Mouse (Mus musculus) urinary bladder, postnatal 25 days (tissue): ENCODE data around the gene Gm20479.

Experiments
- DNase-seq: peaks from one replicate; pipeline ENCODE4 v3.0.0; 2022; ENCODE audit warnings: low spot score

Gm20479 gene

DNA sequence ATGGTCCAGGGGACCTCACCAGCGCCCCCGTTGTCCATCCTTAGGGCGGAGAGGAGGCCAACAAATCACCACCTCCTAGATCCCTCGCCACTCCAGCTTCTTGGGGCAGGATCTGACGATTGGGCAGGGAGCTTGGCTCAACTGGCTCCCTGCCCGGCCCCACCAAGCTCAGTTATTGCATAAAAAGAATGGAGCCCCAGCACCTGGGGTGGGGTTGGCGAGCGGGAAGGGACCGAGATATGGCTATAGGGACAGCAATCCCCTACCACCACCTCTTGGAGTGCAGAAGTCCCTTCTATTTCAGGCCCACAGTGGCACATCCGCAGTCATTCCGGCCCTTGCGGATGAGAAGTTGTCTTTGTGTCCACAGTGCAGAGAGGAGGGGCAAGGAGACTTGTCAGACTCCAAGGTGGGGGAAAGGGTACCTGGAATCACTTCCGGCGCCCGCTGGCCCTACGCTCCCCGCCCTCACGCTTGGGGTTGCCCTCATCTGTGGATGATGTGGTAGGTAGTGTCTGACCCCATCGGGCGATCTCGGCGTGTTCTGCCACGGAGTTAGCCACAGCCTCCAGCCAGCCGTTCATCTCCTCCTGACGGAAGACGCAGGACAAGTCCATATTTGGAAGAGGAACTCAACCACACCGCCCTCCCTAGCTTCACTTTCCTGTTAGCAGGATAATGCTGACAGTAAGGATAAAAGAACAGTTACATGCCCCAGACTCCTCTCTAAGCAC is at the start of gene Gm20479:
Gene Gm20479 (minus strand): TSS at position 559 of the 734 bp plus-strand sequence.
- DNase-seq, result peak; percentile 43

DNA sequence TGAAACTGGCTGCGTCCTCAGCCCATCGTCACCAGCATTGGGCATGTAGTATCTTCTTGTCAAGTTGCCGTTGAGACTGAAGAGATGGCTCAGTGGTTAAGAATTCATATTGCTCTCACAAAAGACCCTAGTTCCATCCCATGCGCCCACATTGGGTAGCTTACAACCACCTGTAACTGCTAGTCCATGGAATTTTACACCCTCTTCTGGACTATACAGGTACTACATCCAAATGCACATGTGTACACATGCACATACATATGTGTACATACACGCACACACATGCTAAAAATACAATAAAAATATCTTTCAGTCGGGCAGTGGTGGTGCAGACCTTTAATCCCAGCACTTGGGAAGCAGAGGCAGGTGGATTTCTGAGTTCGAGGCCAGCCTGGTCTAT is 49.3 kb upstream of the Gm20479 start:
- DNase-seq, result no peak

DNA sequence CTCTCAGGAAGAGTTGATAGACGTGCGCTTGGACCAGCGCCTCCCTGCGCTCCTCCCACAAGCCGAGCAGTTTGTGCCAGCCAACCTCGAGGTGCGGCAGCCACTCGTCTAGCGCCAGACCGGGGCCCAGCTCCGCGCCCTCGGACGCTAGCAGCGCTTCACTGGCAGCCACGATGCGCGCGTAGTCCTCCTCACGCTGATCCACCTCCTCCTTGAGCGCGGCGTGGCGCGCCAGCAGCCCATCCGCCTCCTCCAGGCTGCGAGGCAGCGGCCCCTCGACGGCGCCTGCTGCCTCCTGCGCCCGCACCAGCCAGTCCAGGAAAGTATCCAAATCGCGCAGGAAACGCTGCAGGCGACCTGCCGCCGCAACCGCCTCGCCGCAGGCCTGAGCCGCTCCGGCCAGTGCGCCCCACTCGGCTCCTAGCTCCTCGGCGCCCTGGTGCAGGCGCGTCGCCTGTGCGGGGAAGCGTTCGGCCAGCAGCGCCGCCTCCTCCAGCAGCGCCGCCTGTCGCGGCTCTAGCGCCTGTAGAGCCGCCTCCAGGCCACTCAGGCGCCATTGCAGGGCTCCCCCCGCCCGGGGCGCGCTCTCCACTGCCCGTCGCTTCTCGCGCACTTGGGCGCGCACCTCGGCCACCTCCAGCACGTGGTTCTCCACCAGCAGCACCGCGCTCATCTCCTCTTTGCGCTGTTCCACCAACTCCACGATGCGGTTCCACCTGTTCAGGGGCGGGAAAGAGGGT is 47.2 kb upstream of the Gm20479 start:
- DNase-seq, result no peak

DNA sequence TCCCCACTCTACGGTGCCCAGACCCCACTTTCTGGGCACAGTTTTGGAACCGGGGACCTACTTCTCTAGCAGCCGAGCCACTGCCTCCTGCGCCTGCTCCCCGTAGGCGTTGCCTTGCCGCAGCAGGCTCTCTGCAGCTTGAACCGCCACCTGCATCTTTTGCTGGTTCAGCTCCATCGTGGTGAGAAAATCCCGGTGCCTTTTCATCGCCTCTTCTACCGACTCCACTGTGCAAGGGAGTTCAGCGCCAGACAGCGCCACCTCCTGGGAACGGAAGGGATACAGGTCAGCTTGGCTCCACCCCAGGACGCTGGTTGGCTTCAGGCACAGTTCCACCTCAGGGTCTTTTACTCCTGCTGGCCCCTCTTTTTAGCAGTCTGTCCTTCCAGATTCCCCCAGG is 45.5 kb upstream of the Gm20479 start:
- DNase-seq, result peak; percentile 63

DNA sequence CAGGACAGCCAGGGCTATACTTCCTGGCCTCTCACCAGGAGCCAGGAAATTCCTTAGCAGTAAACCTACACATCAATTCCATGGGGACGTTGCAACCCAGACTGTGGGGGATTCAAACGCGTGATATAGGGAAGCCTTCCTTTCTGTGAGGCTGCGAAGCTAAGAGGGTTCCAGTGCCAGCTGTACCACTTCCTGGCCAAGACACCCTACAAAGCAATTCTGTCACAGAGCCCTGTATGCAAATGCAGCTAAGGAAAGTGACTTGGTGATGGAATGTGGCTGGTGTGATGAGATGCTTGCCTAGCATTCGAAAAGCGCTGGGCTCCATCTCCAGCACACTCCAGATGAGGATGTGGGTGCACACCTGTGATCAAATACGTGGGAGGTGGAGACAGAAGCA is 43.3 kb upstream of the Gm20479 start:
- DNase-seq, result no peak

DNA sequence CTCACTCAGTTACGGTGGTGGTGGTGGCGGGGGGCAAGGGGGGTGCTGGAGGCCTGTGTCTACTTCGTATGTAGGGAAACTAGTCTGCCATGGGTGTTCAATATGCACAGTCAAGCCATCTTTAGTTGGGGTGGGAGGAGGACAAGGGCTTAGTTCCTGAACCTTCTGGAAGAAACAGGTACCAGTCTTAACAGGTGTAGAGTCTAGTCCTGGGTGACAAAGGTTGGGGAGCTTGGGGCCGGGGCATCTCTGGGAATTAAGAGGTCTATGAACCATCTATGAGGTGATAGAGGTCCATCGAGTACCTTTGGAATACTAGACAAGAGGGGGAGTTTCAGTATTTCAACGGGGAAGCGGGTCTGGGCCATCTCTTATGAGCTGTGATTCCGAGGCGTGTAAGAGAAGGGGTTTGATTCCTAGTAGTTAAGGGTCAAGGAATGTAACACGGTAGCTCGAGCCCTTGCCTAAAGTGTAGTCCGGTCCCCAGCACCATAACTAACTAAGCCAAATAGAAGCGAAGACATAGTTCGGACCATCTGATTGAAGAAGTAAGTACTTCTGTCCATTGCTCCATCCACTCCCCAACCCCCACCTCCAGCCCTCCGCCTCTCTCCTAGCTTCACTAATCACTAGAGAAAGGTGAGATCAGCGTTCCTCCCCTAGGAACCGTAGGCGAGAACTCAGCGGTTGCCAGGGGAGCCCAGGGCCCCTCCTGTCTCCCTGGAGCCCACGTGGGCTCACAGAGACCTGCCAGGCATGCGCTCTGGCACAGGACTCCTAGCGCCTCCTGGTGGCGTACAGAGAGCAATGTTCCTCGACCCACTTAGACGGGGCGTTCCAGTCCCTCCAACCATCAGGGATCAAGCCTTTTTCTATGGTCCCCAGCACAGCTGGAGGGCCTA is 40.1 kb upstream of the Gm20479 start:
- DNase-seq, result peak; percentile 23

DNA sequence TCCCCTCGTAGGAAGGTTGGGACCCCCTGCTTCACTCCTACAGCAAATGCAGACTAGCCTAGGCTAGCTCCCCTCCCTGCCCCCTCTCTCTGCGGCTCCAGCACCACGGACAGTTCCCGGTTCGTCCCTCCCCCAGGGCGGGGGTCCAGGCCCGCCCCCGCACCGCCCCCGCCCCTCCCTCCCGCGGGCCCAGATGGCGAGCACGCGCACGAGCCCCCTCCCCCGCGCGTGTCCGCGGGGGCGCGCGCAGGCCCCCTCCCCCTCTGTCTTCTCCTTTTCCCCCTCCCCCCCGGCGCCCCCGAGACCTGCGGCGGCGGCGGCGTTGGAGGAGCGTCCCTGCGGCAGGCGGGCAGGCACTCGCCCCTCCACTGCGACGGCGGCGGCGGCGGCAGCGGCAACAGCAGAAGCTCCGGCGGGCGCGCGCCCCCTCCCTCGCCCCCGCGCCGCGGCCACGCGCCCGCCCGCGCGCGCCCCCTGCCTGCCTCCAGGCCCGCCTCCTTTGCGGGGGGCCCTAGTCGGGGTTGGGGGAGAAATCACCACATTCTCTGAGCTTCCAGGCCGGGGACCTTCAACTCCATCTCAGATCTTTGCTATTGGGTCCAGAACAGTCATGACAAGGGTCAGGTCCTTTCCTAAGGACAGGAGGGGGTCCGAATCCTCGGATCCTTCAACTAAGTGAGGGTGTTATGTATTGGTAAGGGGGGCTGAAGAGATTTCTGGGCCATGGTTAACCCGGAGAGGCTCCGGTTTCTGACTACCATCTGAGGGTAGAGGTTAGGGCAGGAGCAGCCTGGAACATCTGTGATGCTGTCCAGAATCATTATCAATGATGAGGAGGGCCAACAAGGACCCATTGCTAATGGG is 39.2 kb upstream of the Gm20479 start:
- no peak for DNase-seq

DNA sequence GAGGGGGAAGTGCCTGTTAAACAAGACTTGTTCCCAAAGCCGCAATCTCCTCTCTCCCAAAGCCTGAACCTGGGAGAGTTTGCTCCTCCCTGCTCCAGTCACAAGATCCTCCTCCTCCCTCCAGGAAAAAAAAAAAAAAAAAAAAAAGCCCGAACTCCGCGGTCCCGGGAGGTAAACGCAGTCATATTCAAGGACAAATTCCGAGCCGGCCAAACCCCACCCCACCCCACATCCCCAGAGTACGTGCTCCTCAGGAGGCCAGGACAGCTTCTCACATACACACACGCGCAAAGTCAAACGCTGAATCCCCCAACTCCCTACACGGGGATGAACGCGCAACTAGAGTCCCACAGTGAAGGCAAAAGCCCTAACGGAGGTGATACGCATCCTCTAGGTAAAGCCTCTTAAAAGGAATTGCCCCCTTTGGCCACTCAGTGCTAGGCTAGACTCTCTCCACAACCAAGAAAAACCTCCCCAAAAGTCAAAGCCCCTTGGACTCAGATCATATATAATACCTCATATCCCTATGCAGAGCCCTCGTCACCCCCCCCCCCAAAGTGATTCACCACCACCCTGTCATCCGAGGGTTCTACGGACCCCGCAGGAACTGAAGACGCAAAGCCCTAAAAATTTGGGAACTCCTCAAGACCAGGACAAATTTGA is 38.4 kb upstream of the Gm20479 start:
- DNase-seq, result no peak

DNA sequence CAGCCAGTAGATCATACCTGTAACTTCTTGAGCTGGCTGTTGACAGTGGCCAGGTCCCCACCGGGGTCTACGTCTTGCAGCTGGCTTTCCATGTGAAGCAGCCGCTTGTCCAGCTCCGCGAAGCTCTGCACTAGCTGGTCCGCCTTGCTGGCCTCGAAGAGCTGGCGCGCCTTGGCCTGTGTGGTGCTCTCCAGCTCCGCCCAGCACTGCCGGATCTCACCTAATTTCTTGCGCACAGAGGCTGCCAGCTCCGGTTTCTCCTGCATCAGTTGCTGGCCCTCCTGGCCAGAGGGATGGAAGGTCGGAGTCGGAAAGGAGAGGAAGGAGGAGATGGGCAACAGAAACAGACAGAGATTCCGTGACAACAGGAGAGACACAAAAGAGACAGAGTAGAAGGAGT is 34.2 kb upstream of the Gm20479 start:
- DNase-seq, result no peak

DNA sequence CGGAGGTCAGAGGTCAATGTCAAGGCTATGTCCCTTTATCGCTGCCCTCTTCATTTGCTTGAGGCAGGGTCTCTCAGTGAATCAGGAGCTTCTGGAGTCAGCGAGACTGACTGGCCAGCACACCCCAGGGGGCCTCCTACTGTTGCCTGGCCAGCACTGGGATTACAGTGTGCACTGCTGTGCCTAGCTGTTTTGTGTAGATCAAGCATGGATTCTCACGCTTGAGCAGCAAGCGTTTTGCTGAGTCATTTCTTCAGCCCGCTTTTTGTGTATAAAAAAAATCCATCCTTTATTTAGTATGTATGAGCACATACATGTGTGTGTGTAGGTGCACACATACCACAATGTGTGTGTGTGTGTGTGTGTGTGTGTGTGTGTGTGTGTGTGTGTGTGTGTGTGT is 32.0 kb upstream of the Gm20479 start:
- DNase-seq, result no peak

DNA sequence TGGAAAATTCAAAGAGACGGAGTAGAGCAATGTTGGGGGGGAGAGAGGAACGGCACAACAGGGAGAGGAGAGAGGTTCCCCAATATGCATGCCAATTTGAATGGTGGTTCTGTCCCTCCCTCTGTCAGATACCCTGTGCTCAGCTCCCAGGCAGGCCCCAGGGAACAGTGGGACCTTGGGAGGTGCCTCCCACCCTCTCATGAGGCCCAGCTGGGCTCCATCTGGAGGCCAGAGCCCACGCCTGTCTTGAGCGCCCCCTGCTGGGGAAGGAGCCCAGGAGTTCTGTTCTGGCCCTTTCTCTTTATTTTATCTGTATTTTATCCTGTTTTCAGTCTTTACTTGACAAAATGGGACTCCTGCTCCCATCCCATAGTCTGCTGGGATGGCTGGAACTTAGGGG is 27.5 kb upstream of the Gm20479 start:
- peak; percentile 79 for DNase-seq

DNA sequence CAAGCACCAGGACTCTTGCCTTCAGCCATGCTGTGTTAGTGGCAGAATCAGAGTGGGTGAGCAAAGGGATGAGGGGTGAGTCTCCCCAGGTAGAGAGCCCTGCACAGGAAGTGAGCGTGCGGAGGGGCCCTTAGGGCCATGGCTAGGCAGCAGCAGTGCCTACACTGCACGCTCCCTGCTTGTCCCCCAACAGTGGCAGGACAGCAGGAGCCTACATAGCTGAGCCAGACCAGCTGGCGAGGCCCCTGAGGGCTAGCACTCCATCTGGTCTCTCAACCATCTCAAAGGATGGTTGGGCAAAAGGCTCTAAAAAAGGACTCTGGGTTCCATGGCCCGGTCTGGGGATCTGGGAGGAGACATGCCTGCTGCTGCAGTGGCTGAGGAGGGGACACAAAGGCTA is 26.9 kb upstream of the Gm20479 start:
- DNase-seq, result no peak

DNA sequence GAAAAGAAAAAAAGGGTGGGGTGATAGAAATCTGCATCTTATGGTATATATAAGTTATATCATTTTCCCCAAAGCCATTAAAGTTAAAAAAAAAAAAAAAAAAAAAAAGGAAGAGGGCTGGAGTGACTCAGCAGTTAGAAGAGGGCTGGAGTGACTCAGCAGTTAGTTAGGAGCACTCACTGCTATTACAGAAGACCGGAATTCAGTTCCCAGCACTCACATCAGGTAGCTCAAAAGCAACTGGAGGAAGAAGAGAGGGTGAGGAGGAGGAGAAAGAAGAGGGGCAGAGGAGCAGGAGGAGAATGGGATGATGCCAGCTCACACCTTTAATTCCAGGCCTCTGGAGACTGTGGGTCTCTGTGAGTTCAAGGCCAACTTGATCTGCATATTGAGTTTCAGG is 26.0 kb upstream of the Gm20479 start:
- no peak for DNase-seq

DNA sequence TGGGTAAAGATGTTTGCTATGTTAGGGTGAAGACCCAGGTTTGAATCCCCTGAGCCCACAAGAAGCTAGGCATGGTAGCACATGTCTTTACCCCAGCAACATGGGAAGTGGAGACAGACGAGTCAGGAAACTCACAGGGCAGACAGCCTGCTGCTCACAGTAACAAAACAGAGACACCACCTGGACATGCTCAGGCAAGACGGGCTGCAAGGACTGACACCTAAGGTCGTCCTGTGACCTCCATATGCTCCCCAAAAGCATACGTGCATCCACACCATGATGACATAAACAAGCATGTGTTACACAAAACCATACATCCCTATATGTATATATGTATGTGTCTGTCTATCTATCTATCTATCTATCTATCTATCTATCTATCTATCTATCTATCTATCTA is 24.3 kb upstream of the Gm20479 start:
- DNase-seq, result no peak

DNA sequence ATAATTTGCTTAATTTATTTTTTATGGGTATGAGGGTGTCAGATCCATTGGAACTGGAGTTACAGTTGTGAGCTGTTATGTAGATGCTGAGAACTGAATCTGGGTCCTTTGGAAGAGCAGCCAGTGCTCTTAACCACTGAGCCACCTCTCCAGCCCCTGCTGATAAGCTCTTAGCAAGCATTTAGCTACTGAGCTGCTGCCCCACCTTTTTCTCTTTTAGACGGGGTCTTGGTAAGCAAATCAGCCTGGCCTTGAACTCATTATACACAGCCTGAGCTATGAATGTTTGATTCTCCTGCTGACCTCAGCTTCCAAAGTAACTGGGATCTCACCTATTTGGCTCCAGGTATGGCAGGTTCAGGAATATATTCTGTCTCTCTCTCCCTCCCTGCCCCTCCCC is 23.8 kb upstream of the Gm20479 start:
- no peak for DNase-seq

DNA sequence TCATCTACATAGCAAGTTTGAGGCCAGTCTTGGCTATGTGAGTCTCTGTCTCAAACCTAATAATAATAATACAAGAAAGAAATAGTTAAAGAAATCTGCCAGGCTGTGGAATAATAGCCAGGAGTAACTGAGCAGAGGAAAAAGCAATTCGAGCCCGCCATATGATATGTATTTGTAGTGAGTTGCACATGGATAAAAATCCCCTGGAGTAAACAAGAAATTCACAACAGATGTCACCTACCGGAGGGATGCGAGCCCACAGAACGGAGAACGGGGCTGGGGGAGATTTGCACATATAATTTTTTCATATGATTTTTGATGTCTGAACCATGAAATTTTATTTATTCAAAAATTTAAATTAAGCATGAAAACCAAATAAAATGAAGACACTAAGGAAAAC is 22.6 kb upstream of the Gm20479 start:
- DNase-seq, result no peak

DNA sequence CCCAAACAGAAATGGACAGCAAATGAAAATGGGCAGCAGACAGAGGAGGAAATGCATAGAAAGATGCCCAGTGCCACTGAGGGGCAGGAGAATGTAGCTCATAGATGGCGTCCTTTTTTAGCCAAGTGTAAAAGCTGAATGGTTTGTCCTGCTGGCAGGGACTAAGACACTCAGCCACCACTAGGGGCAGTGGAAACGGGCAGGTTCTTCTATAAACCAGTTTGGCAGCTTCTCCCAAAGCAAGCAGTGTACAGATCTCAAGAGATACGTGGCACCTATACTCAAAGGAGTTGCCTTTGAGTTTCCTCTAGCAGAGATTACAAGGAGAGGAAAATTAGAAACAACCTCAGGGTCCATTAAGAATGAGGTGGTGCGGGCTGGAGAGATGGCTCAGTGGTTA is 21.2 kb upstream of the Gm20479 start:
- no peak for DNase-seq

DNA sequence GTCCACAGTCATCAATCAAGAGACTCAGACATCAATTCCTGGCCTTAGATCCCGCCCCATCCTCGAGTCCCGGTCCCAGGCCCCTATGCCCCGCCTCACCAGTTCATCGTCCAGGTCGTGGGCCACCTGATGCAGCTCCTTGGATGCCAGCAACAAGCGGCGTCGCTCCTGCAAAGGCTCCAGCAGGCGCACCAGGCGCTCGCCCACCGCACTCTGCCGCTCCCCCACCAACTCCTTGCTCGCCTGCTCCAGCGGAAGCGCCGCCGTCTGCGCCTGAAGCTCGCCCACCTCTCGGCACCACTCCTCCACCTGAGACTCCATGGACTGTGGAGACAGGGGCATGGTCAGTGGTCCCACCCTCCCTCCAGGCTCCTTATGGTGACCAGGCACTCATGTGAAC is 18.1 kb upstream of the Gm20479 start:
- no peak for DNase-seq

DNA sequence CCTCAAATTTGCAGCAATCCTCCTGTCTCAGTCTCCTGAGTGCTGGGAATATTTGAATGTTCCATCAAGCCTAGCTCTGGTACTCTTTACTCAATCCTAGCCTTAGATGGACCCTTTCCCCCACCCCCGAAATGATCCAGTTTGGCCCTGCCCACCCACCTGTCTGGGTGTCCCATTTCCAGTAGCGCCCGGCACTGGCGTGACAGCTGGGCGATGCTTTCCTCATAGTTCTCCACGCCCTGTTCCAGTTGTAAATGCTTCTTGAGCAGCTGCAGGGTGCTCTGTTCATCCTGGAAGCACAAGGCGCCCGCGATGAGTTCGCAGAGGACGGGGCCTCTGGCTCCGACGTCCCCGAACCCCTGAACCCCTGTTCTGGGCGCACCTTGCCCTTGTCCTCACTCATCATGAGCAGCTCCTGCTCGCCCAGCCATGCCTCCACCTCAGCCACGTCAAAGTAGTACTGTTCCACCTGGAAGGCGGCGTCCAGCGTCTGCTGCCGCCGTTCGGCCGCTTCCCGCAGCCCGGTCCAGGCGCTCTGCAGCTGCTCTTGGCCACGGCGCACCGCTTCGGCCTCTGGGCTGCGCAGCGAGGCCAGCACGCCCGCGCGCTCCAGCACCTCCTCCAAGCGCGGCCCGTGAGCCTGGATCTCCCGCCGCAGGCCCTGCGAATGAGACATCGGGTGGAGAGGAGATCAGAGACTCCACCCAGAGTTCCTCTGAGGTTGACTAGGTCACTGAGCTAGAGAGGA is 14.7 kb upstream of the Gm20479 start:
- no peak for DNase-seq

DNA sequence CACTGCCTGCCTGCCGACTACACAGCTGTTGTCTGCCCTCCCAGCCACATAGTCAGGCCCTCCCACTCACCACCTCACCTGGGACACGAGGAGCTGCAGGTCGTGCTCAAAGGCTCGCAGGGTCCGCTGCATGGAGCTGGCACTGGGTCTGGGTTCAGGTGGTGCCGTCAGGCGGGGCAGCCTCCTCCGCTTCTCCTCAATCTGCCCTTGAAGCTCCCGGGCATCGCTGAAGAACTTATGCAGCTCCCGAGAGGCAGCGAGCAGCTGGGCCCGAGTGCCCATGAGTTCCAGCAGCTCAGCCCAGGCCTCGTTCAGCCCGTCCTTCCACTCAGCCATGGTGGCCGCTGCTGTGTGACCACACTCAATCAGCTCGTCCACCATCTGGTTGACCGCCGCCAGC is 11.9 kb upstream of the Gm20479 start:
- DNase-seq, result no peak

DNA sequence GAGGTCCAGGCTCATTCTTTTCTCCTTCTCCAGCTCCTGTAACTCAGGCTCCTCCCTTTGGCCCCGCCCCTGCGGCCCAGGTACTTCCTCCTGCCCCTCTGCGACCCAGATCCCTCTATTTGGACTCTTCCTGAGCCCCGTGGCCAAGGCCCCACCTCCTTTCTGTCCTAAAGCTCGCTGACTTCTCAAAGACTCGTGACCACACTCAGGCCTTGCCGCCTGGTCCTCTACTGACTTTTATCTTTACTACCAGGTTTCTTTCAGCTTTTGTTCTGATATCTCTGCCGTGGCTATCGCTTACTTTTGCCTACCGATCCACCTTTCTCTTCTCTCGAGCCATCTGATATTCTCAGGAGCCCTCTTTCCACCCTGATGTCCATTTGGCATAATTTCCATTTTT is 10.8 kb upstream of the Gm20479 start:
- no peak for DNase-seq
